Mouse (Mus musculus): ENCODE data around the gene Sept7. TPM values are rescaled to one million over a fixed set of nuclear protein-coding genes. Genes with fewer than 3 reads are reported as not detected.
"Not testable (repeated sequence)": the region's sequence is repeated elsewhere in the genome, so short reads cannot be mapped to it uniquely, and the experiment has no call there.

The Sept7 gene
- polyA plus RNA-seq, 1 experiment: 2.4 TPM

DNA sequence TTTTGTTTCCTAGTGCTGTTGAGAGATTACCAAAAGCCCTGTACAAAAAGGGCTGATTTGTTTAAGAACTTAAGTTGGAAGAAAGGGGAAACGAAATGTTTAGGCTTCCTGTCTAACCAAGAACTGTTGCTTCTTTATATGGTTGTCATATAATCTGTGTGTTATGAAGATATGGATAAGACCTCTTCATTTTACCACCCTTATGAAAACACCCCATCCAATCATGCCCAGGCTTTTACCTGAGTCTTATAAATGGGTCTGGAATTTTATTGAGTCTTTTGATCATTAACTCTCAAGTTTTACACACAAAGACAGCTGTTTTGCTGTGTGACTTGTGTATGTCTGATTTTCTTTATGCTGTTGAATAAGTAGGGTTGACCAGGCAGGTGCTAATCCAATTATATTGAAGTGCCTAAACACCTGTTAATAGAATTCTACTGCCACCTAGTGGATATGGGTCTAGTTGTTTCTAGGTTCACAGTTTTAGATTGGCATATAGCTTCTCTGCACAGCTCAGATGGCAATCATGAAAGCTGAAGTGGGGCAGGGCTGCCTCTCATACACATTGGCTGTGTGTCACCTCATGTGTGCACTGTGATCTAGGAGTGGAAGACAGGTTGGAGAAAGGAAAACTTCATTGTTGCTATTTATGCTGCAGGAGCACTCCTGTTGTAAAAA, 57.4 kb downstream of the Sept7 start:
- Histone ChIP-seq H3K27me3 (ENCODE audit: control insufficient read depth, insufficient read depth, low read length) (no peaks in the 10 kb centered on the region), H3K4me3 (ENCODE audit: low read depth, low read length) (no peak overlapping the region), H3K4me1 (ENCODE audit: control insufficient read depth, insufficient read depth, insufficient read length, low read length) (no peaks in the 10 kb centered on the region), H3K27ac (ENCODE audit: insufficient read depth, low read depth, low read length) (no peak overlapping the region), H3K36me3 (ENCODE audit: control insufficient read depth, insufficient read depth, low read length) (peaks cover 16% of the 10 kb centered on the region)
- 51% methylated on average over 1 of the region's 1 CpGs for WGBS
- TF ChIP-seq POLR2A (IDR thresholded peaks at IDR 0.05; ENCODE audit: low read depth, low read length) (no peak), CTCF (IDR thresholded peaks at IDR 0.05; ENCODE audit: extremely low read depth, insufficient read length, insufficient replicate concordance, low read depth, low read length) (peak; percentile 31; the same call in 1 of the 2 replicates)

DNA sequence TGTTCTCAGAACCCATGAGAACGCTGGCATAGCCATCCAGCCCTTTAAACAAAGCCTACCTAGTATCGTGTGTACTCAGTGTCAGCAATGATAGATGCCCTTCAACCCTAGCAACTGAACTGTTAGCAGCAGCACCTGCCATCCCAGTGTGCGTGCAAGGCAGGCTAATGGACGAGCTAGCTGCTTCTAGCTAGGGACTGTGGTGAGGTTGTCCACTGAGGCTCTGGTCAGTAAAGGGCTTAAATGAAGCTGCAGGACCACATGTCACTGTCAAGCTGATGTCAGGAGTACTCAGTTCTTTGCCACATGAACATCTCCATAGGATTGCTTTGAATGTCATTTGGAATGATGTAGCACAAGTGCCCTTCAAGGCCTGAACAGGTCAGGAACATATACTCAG, 62.1 kb downstream of the Sept7 start:
- Histone ChIP-seq H3K27me3 (ENCODE audit: control insufficient read depth, insufficient read depth, low read length) (no peaks in the 10 kb centered on the region), H3K27ac (ENCODE audit: insufficient read depth, low read depth, low read length) (no peak overlapping the region), H3K36me3 (ENCODE audit: control insufficient read depth, insufficient read depth, low read length) (0 out of 2 replicates have a peak, but pooled peaks cover 1% of the 10 kb centered on the region), H3K4me3 (ENCODE audit: low read depth, low read length) (no peak overlapping the region), H3K4me1 (ENCODE audit: control insufficient read depth, insufficient read depth, insufficient read length, low read length) (peaks cover 2% of the 10 kb centered on the region; the same call in 1 of the 2 replicates)
- no peak for TF ChIP-seq CTCF (IDR thresholded peaks at IDR 0.05; ENCODE audit: extremely low read depth, insufficient read length, insufficient replicate concordance, low read depth, low read length)
- no peak for TF ChIP-seq POLR2A (IDR thresholded peaks at IDR 0.05; ENCODE audit: low read depth, low read length)
- WGBS: 69% methylated on average over 4 of the region's 4 CpGs

DNA sequence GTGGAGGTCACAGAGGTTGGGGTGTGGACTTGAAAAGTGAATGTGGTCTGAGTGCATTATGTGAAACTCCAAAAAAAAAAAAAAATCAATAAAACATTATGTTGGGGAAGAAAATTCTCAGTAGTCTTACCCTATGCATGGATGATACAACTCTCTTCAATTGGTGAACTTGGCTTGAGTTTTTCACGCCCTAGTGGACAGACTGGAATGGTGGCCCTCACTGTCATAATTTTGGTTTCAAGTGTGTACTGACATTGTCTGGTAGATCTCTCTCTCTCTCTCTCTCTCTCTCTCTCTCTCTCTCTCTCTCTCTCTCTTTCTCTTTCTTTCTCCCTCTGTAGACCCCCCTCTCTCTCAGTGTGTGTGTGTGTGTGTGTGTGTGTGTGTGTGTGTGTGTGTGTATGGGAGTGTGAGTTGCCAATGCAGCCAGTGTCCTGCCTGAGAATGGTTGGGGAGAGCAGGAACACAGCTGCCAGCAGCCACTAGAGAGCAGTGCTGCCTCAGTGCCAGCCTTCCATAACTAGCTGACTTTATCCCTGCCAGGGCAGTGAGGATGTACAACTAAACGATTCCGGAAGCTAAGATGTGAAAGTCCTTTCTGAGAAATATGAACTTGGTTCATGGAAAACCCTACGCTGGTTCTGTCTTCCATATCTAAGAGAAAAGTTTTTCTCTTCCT, 65.7 kb downstream of the Sept7 start:
- no peaks in the 10 kb centered on the region for H3K27me3 ChIP-seq (ENCODE audit: control insufficient read depth, insufficient read depth, low read length)
- 40% methylated on average over 4 of the region's 4 CpGs for WGBS
- TF ChIP-seq POLR2A (IDR thresholded peaks at IDR 0.05; ENCODE audit: low read depth, low read length): no peak
- peak; percentile 75; the same call in 1 of the 2 replicates for TF ChIP-seq CTCF (IDR thresholded peaks at IDR 0.05; ENCODE audit: extremely low read depth, insufficient read length, insufficient replicate concordance, low read depth, low read length)
- H3K4me1 ChIP-seq (ENCODE audit: control insufficient read depth, insufficient read depth, insufficient read length, low read length): peaks cover 2% of the 10 kb centered on the region; the same call in 1 of the 2 replicates
- H3K27ac ChIP-seq (ENCODE audit: insufficient read depth, low read depth, low read length): no peak overlapping the region
- no peaks in the 10 kb centered on the region for H3K36me3 ChIP-seq (ENCODE audit: control insufficient read depth, insufficient read depth, low read length)
- no peak overlapping the region for H3K4me3 ChIP-seq (ENCODE audit: low read depth, low read length)

DNA sequence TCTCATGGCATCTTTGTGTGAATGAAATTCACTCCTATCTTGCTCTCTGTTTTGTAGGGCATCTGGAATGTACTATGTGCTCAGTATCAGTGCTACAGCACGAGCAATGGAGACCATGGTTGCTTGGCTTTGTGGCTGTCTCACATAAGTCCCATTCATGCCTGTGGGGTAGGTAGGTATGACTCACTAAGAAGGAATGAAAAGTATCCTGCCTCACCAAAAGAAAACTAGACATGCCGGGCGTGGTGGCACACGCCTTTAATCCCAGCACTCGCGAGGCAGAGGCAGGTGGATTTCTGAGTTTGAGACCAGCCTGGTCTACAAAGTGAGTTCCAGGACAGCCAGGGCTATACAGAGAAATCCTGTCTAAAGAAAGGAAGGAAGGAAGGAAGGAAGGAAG, 67.4 kb downstream of the Sept7 start:
- H3K4me3 ChIP-seq (ENCODE audit: low read depth, low read length); H3K27me3 ChIP-seq (ENCODE audit: control insufficient read depth, insufficient read depth, low read length); H3K27ac ChIP-seq (ENCODE audit: insufficient read depth, low read depth, low read length); H3K4me1 ChIP-seq (ENCODE audit: control insufficient read depth, insufficient read depth, insufficient read length, low read length); H3K36me3 ChIP-seq (ENCODE audit: control insufficient read depth, insufficient read depth, low read length): not testable (repeated sequence)
- WGBS: 80% methylated on average over 6 of the region's 6 CpGs

DNA sequence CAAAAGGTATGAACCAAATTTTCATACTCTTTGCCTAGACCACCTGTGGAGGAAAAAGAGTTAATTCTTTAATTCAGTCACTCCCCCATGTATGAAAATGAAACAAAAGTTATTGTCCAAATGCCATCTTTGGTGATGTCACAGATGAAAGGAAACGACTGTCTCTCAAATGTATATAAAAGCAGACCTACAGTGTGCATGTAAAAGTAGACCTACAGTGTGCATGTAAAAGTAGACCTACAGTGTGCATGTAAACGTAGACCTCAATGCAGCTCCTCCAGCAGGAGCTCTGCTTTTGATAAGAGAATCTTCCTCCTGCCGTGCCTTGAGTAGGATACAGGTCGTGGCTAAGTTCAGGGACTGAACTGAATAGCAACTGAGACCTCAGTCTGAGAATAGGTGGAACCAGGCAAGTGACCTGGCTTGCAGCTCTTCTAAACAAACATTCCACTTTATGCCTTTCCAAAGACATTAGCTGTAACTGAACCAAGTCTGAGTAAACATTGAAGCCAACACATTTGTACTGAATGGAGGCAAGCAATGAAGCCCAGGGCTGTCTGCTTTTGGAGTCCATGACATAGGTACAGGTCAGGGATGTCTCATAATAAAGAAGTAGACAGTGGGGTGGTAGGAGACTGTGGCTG, 75.6 kb downstream of the Sept7 start:
- TF ChIP-seq POLR2A (IDR thresholded peaks at IDR 0.05; ENCODE audit: low read depth, low read length) (no peak), CTCF (IDR thresholded peaks at IDR 0.05; ENCODE audit: extremely low read depth, insufficient read length, insufficient replicate concordance, low read depth, low read length) (no peak)
- 68% methylated on average over 4 of the region's 4 CpGs for WGBS

DNA sequence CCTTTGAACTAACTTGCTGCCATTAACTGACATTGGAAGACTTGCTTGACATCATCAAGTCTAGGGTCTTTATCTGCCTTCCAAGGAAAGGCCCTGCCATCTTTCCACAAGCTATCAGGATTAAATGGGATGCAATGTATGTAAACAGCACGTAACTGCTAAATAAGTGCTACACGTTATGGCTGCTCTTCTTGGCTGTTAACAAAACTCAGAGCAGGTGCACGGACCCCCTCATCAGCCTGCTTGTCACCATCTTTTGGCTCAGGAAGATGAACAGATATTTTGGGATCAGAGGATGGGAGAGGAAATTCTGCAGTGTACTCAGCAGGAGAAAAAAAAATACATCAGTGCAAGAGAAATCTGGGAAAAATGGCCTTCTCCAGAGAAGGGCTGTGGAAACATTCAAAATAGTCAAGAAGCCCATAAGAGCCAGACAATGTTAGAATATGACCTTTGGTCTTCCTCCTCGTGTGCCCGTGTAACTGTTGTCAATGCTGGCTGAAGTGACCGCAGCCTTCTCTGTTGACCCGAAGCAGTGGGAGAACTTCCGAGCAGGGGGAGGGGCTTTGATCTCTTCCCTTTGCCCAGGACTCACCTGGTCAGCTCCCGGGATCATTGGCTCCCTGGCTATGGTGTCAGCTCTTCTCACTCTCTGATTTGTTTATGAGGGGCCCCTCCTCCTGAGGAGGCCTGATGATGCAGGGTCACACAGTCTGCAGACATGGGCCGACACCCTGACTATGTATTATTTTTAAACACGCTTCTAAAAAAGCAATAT, 76.9 kb downstream of the Sept7 start:
- TF ChIP-seq CTCF (IDR thresholded peaks at IDR 0.05; ENCODE audit: extremely low read depth, insufficient read length, insufficient replicate concordance, low read depth, low read length) (no peak), POLR2A (IDR thresholded peaks at IDR 0.05; ENCODE audit: low read depth, low read length) (no peak)
- Histone ChIP-seq H3K4me1 (ENCODE audit: control insufficient read depth, insufficient read depth, insufficient read length, low read length) (no peaks in the 10 kb centered on the region), H3K27ac (ENCODE audit: insufficient read depth, low read depth, low read length) (no peak overlapping the region), H3K4me3 (ENCODE audit: low read depth, low read length) (no peak overlapping the region), H3K27me3 (ENCODE audit: control insufficient read depth, insufficient read depth, low read length) (no peaks in the 10 kb centered on the region), H3K36me3 (ENCODE audit: control insufficient read depth, insufficient read depth, low read length) (no peaks in the 10 kb centered on the region)
- 63% methylated on average over 11 of the region's 11 CpGs for WGBS

More for the DNA sequence above, 75.6 kb downstream of the Sept7 start:
- Histone ChIP-seq H3K27me3 (ENCODE audit: control insufficient read depth, insufficient read depth, low read length) (no peaks in the 10 kb centered on the region), H3K36me3 (ENCODE audit: control insufficient read depth, insufficient read depth, low read length) (no peaks in the 10 kb centered on the region), H3K4me1 (ENCODE audit: control insufficient read depth, insufficient read depth, insufficient read length, low read length) (no peaks in the 10 kb centered on the region), H3K27ac (ENCODE audit: insufficient read depth, low read depth, low read length) (no peak overlapping the region), H3K4me3 (ENCODE audit: low read depth, low read length) (no peak overlapping the region)

Data from small intestine, adult 2 months (tissue).